Mouse (Mus musculus) hindbrain, embryonic 14.5 days (tissue): ENCODE measurements around the gene Rftn1. TPM values are rescaled to one million over a fixed set of nuclear protein-coding genes. Genes with fewer than 3 reads are reported as not detected.

Source experiments
- ATAC-seq: fragments of 200-750 bp; cut with Nextera tagmentation; 2 replicates; pipeline ENCODE4 v1.8.0; 2017; ENCODE audit warnings: moderate number of reproducible peaks, mild to moderate bottlenecking, moderate TSS enrichment, moderate library complexity; ENCODE audit not compliant: low FRiP score
- DNase-seq: peaks from one replicate; pipeline ENCODE4 v3.0.0-alpha.2; 2015; ENCODE audit warnings: low spot score
- H3K27ac ChIP-seq: fragments of 300-500 bp; sonication (generic); 2 replicates; pipeline ENCODE4 v1.5.1; 2014; ENCODE audit warnings: mild to moderate bottlenecking, moderate library complexity
- H3K27me3 ChIP-seq: fragments of 300-500 bp; sonication (generic); 2 replicates; pipeline ENCODE4 v1.6.1; 2014; ENCODE audit warnings: mild to moderate bottlenecking, low read length, mixed read lengths; ENCODE audit not compliant: control insufficient read depth, insufficient read depth
- H3K36me3 ChIP-seq: fragments of 300-500 bp; sonication (generic); replicated peaks from 2 replicates; pipeline ENCODE4 v1.6.1; 2014; ENCODE audit not compliant: control insufficient read depth, insufficient read depth
- H3K4me1 ChIP-seq: fragments of 300-500 bp; sonication (generic); replicated peaks from 2 replicates; pipeline ENCODE4 v1.6.1; 2014; ENCODE audit warnings: antibody characterized with exemption, low read length, mixed read lengths; ENCODE audit not compliant: control insufficient read depth, insufficient read depth
- H3K4me2 ChIP-seq: fragments of 300-500 bp; sonication (generic); replicated peaks from 2 replicates; pipeline ENCODE4 v1.6.1; 2014; ENCODE audit warnings: mild to moderate bottlenecking, moderate library complexity
- H3K4me3 ChIP-seq: fragments of 300-500 bp; sonication (generic); replicated peaks from 2 replicates; pipeline ENCODE4 v1.5.1; 2014; ENCODE audit warnings: mild to moderate bottlenecking, low read length
- H3K9ac ChIP-seq: fragments of 300-500 bp; sonication (generic); 2 replicates; pipeline ENCODE4 v1.6.1; 2014
- H3K9me3 ChIP-seq: fragments of 300-500 bp; sonication (generic); 2 replicates; pipeline ENCODE4 v1.6.1; 2016; ENCODE audit warnings: low read length; ENCODE audit not compliant: control insufficient read depth
- WGBS: fragments of 180-500 bp; shearing (Covaris S2); extraction: QIAGEN DNeasy Blood & Tissue Kit; methylation state at CpG from one replicate; pipeline ENCODE4 v1.1.7; 2014; 5-methylcytosine and 5-hydroxymethylcytosine counted together
- polyA plus RNA-seq: library from polyadenylated mRNA; unstranded; fragments of >200 nt; fragmentation: Nextera tagmentation; extraction: Ambion mirVana; gene quantifications from 2 replicates; pipeline ENCODE4 v1.2.1, GENCODE M21; 2014

Rftn1 gene
- polyA plus RNA-seq, 1 experiment from 2014 or later = 21.0 TPM

GRCm38 (mm10) chr17:50082947-50083346 is 107.5 kb downstream of the Rftn1 start:
- 68% methylated on average over 3 of the region's 3 CpGs for WGBS
- H3K27ac ChIP-seq = no peak overlapping the region
- no peaks in the 10 kb centered on the region for H3K4me1 ChIP-seq
- no peak overlapping the region for H3K4me2 ChIP-seq
- H3K4me3 ChIP-seq = no peak overlapping the region
- ATAC-seq = no peak
- DNase-seq = no peak
- no peak overlapping the region for H3K9ac ChIP-seq
- no peaks in the 10 kb centered on the region for H3K27me3 ChIP-seq
- no peaks in the 10 kb centered on the region for H3K36me3 ChIP-seq
- H3K9me3 ChIP-seq = no peaks in the 10 kb centered on the region

- Histone ChIP-seq H3K9ac (no peak overlapping the region), H3K4me1 (no peaks in the 10 kb centered on the region), H3K27ac (no peak overlapping the region), H3K36me3 (no peaks in the 10 kb centered on the region), H3K4me3 (no peak overlapping the region), H3K27me3 (no peaks in the 10 kb centered on the region), H3K4me2 (no peak overlapping the region), H3K9me3 (no peaks in the 10 kb centered on the region)
- DNase-seq = no peak
- 50% methylated on average over 9 of the region's 9 CpGs for WGBS
- ATAC-seq = no peak
Observed at GRCm38 (mm10) chr17:50081647-50082046, 108.8 kb downstream of the Rftn1 start.

- DNase-seq = no peak
- H3K4me2 ChIP-seq = no peak overlapping the region
- 91% methylated on average over 4 of the region's 4 CpGs for WGBS
- H3K9me3 ChIP-seq = no peaks in the 10 kb centered on the region
- no peak overlapping the region for H3K27ac ChIP-seq
- H3K36me3 ChIP-seq = no peaks in the 10 kb centered on the region
- no peak for ATAC-seq
- no peaks in the 10 kb centered on the region for H3K27me3 ChIP-seq
- H3K4me1 ChIP-seq = no peaks in the 10 kb centered on the region
- no peak overlapping the region for H3K9ac ChIP-seq
- no peak overlapping the region for H3K4me3 ChIP-seq
Observed at GRCm38 (mm10) chr17:50080991-50081390, 109.5 kb downstream of the Rftn1 start.

- Histone ChIP-seq H3K4me3 (no peak overlapping the region), H3K4me2 (no peak overlapping the region), H3K9me3 (no peaks in the 10 kb centered on the region), H3K36me3 (no peaks in the 10 kb centered on the region), H3K27me3 (no peaks in the 10 kb centered on the region), H3K27ac (no peak overlapping the region), H3K9ac (no peak overlapping the region), H3K4me1 (no peaks in the 10 kb centered on the region)
- no peak for ATAC-seq
- 96% methylated on average over 6 of the region's 6 CpGs for WGBS
- DNase-seq = no peak
Observed at GRCm38 (mm10) chr17:50078749-50079148, 111.7 kb downstream of the Rftn1 start.

- no peaks in the 10 kb centered on the region for H3K9me3 ChIP-seq
- ATAC-seq (no peak), DNase-seq (no peak)
- no peak overlapping the region for H3K9ac ChIP-seq
- no peak overlapping the region for H3K4me2 ChIP-seq
- no peak overlapping the region for H3K4me3 ChIP-seq
- no peaks in the 10 kb centered on the region for H3K27me3 ChIP-seq
- H3K27ac ChIP-seq = no peak overlapping the region
- H3K36me3 ChIP-seq = no peaks in the 10 kb centered on the region
- 96% methylated on average over 23 of the region's 23 CpGs for WGBS
- no peaks in the 10 kb centered on the region; the same call in 1 of the 2 replicates for H3K4me1 ChIP-seq
Observed at GRCm38 (mm10) chr17:50072982-50073965, 117.2 kb downstream of the Rftn1 start.

GRCm38 (mm10) chr17:50071602-50071988 is 118.9 kb downstream of the Rftn1 start:
- ATAC-seq (no peak), DNase-seq (no peak)
- Histone ChIP-seq H3K4me2 (no peak overlapping the region), H3K27me3 (no peaks in the 10 kb centered on the region), H3K36me3 (no peaks in the 10 kb centered on the region), H3K4me3 (no peak overlapping the region), H3K9ac (no peak overlapping the region), H3K4me1 (no peaks in the 10 kb centered on the region; the same call in 1 of the 2 replicates), H3K9me3 (no peaks in the 10 kb centered on the region), H3K27ac (no peak overlapping the region)
- 89% methylated on average over 6 of the region's 6 CpGs for WGBS

GRCm38 (mm10) chr17:50070822-50071601 is 119.5 kb downstream of the Rftn1 start:
- H3K36me3 ChIP-seq = no peaks in the 10 kb centered on the region
- no peaks in the 10 kb centered on the region; the same call in 1 of the 2 replicates for H3K4me1 ChIP-seq
- H3K9ac ChIP-seq = no peak overlapping the region
- no peaks in the 10 kb centered on the region for H3K9me3 ChIP-seq
- H3K4me2 ChIP-seq = no peak overlapping the region
- no peak overlapping the region for H3K27ac ChIP-seq
- ATAC-seq (no peak), DNase-seq (no peak)
- no peaks in the 10 kb centered on the region for H3K27me3 ChIP-seq
- H3K4me3 ChIP-seq = no peak overlapping the region
- WGBS = 87% methylated on average over 7 of the region's 7 CpGs

- Histone ChIP-seq H3K4me1 (no peaks in the 10 kb centered on the region; the same call in 1 of the 2 replicates), H3K27me3 (no peaks in the 10 kb centered on the region), H3K9me3 (no peaks in the 10 kb centered on the region), H3K36me3 (no peaks in the 10 kb centered on the region), H3K27ac (no peak overlapping the region), H3K4me2 (no peak overlapping the region), H3K9ac (no peak overlapping the region), H3K4me3 (no peak overlapping the region)
- WGBS = 56% methylated on average over 10 of the region's 10 CpGs
- no peak for DNase-seq
- ATAC-seq = no peak
Observed at GRCm38 (mm10) chr17:50069897-50070636, 120.4 kb downstream of the Rftn1 start.

- H3K27me3 ChIP-seq = no peaks in the 10 kb centered on the region
- H3K9me3 ChIP-seq = no peaks in the 10 kb centered on the region
- no peaks in the 10 kb centered on the region; the same call in 1 of the 2 replicates for H3K4me1 ChIP-seq
- 91% methylated on average over 5 of the region's 5 CpGs for WGBS
- ATAC-seq = no peak
- H3K4me2 ChIP-seq = no peak overlapping the region
- H3K27ac ChIP-seq = no peak overlapping the region
- DNase-seq = no peak
- H3K9ac ChIP-seq = no peak overlapping the region
- no peak overlapping the region for H3K4me3 ChIP-seq
- H3K36me3 ChIP-seq = no peaks in the 10 kb centered on the region
Observed at GRCm38 (mm10) chr17:50069205-50069604, 121.3 kb downstream of the Rftn1 start.
